Mouse (Mus musculus) retina, embryonic 14.5 days (tissue): ENCODE results near the gene Spaca6.
A peak's percentile ranks its signal among the peaks of the same experiment; 100 is the strongest.

ENCODE experiments used
- DNase-seq: peaks from one replicate; pipeline ENCODE4 v3.0.0-alpha.2; 2015; ENCODE audit warnings: low spot score

The Spaca6 gene

DNA sequence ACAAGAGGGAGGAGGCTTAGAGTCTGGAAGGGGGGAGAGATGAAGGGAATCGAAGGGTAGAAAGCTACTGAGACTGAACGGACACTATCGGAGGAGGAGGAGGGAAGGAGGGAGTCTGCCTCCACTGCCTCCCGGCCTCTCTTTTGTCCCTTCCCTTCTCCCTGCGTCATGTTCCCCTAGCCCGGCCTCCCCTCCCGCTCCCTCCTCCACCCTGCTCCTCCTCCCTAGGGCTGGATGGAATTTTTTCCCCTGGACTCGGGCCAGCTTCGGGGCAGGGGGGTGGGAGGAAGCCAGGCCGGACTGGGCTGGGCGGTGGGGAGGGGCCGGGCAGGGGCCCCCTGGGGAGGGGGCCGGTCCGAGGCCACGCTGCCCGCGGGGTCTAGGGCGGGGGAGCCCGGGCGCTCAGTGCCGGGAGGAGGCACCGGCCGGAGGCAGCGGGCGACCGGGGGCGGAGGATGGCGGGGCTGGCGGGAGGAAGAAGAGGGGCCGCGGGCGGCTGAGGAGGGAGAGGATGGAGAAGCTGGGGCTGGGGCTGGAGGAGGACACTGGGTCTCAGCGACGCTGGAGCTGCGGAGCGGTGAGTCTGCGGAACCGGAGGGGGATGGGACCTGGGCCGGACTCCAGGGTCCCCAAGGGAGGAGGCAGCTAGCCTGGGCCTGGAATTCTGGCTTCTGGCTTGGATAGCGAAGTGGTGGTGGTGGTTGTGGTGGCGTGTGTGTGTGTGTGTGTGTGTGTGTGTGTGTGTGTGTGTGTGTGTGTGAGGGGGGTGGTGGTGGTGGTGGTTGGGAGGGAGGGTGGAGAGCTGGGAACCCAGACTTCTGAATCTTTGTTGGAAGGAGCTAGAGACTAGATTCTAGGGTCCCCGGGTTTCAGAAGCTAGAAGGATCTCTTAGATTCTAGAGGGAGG lies at the start of gene Spaca6:
TSS of gene Spaca6 (plus strand) at position 408 of the 907 bp plus-strand sequence.
- peak; percentile 87 for DNase-seq

DNA sequence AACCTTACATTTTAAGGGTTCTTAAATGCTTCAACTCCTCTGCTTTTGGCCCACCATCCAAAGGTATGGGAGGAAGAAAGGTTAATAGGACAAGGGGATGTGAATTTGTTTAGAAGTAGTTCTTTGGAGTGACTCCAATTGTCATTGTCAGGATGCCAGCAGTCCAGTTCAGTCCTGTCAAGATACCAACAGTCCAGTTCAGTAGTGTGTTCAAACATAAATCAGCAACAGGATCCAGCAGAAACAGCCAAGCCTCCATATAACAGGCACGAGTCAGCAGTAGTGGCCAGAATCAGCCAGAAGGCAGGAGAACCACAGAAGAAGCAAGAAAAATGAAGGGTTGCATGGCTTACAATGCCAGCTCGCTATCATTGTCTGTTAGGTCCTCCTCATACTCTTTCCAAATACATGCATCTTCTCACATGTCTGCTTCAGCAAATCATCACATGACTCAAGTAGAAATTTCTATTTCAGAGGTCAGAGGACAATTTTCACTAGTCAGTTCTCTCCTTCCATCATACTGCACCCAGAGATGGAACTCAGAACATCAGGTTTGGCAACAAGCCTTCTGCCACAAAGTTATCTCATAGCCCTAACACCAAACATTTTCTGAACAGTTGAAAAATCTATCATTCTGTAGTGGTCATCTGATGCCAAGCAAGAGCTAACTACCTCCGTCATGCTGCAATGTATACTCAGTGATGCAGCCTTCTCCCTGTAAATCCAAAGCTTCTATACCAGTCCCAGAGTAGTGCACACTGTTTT lies 35.9 kb upstream of the Spaca6 start:
- DNase-seq: no peak

DNA sequence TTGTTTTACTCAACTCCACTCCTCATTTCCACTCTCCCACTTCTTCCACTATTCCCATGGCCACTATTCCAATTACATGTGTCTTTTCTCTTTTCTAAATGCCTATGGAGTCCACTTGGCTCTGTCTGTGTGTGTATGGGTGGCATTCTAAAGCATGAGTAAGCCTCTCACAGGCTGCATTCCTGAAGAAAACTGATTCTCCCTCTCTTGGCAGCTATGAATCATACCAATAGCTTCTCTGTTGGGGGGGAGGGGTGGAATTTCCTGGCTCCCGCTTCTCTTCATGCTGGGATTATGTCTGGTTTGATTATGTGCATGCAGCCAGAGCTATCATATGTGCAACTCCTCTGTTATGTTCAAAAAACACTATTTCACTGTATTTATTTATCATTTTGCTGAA lies 34.4 kb upstream of the Spaca6 start:
- DNase-seq: peak; percentile 42

DNA sequence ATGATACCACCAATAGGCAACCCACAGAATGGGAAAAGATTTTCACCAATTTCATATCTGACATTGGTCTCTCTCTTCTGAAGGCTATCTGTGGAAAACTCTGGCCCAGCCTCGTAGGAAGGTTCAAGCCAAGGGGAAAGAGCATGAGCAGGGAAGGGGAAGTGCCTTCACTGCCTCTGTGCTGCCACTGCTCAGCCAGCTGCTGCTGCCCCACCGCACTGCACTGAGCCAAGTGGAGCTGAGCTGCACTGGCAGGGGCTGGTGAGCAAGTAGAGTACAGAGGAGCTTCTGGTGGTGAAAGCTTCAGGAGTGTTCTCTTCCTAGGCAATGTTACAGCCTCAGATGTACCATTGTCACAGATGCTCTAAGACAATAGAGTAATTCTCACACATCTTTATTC lies 31.4 kb upstream of the Spaca6 start:
- no peak for DNase-seq

DNA sequence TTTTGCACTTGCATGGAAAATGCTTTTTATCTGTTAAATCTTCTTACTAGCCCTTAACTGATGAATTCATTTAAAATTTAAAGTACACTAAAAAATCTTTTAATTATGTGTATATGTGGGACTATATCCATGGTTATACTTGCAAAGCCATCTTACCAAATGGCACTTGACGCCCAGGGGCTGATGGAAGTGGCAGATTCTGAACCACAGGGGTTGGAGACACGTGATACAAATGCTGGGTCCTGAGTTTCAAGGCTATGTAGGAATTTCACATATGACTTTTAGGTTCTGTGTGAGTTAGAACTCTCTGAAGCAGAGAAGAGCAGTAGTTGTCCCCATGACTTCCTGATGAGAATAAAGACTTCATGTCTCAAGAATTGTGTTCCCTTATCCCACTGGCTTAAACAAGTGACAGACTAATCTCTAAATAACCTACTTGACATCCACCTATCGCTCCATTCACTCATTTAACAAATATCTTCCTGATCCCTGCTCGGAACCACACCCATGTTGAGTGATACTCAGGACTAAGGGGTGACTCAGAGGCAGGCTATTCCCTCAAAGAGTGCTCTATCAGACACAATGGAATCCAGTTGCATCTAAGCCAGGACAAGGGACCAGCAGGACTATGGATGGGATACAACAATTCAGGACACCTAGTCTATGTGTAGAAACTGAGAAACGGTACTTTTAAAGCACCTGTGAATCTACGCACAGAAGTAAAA lies 3.2 kb upstream of the Spaca6 start:
- no peak for DNase-seq

DNA sequence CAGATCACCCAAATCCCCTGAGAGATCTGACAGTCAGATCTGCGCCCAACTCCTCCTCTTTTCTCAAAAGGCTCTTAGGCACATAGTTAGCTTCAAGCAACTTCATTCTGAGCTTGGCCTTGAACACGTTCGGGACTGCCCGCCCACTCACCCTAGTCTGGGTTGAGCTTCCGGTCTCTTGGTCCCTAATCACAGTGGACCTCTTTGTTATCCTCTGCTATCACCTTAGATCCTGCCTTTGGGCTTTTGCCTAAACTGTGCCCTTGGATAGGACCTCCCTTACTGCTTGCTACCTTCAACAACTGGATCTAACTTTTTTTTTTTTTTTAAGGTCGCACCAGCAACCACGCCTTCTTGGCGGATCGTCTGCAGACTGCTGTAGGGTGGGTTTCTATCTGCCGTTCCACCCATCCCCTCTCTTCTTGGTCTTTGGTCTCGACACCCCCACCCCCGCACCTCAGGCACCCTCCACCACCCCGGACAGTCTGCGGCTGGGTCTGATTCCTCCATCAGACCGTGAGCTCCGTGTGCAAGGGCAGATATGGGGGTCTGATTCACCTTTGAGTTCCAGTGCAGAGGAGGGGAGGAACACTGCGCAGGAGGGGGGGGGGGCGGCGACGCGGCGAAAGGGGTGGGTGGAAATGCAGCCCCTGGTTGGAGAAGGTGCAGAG lies 902 bp upstream of the Spaca6 start:
- DNase-seq: peak; percentile 56

DNA sequence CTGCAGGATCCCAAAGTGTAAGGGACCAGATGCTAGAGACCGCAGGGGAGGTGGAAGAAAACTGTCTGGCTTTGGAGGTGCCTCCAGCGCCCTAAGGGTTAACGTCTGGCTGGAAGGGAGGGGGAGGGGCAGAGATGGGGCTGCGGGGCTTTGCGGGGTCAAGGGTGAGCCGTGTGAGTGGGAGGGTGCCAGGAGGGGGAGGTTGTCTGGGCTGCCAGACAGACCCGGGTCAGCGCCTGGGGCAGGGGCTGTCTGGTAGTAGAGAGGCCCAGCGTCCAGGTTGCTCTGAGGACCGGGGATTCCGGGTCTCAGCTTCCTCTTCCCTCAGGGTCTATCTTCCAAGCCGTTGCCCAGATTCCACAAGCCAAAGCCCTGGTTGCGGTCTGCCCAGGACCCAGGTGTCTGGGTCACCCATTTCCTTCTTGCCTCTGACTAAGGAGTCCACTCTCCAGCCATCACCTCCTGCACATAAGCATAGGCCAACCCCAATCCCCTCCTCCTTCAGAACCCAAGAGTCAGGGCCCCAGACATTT lies 766 bp downstream of the Spaca6 start:
- DNase-seq: peak; percentile 88

DNA sequence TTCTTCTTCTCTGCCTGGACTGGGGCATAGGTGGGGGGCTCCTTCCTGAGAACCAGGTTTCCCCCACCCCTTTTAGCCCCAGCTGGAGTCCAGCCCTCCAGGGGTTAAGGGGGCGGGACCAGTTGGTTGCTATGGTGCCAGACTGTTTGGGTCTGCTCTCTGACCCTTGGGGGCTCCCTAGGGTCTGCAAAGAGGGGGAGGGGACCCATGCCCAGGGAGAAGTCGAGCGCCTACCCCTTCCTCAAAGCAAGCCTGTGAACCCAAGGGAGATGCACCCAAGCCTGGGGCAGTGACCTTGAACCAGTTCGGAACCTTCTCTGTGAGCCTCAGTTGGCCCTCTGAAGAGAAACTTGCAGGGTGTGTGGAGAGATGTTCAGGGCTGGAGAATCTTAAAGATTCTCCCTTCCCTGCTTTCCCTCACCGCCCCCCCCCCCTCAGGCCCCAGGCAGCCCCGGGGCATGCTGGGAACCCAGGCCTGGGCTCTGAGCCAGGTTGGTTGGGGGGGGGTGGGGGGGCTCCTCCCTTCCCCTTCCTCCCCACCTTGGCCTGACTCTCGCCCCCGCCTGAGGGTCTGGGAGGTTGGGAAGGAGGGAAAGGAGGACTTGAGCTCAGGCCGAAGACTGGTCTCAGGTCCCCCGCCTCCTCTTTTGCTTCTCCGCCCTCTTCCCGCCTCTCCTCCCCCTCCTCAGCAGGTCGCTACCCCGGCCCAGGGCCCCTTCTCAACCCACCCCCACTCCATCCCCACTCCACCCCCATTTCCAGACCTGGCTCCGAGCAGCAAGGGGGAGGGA lies 1.4 kb downstream of the Spaca6 start:
- peak; percentile 81 for DNase-seq

DNA sequence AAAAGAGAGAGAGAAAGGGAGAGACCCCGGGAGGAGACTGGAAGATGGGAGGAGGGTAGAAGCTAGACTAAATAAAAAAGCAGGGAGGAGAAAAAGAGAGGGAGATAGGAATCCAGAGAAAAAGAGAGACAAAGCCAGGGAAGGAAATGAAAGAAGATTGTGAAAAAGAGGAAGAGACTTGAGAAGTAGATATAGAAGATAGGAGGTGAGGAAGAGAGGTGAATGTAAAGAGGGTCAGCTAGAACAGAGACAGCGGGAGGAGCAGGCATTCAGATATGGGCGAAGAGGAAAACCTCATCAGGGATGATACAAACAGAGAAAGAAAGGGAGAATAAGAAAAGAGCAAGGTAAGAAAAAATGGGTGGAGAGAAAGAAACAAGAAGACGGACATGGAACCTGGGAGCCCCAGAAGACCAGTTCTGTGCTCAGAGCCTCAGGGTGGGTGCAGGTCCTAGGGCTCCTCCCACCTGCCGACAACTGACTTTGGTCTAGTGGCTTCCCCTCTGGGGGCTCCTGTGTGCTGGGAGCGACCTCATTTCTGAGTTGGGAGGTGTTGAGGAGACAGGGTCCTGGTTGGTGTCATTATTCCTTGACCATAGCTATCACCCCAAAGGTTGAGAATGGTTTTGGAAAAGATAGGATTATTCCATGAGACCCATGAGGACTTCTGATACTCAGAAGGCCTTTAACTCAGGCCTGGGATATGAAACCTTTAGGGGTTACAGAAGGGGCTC lies 2.3 kb downstream of the Spaca6 start:
- DNase-seq: peak; percentile 24

DNA sequence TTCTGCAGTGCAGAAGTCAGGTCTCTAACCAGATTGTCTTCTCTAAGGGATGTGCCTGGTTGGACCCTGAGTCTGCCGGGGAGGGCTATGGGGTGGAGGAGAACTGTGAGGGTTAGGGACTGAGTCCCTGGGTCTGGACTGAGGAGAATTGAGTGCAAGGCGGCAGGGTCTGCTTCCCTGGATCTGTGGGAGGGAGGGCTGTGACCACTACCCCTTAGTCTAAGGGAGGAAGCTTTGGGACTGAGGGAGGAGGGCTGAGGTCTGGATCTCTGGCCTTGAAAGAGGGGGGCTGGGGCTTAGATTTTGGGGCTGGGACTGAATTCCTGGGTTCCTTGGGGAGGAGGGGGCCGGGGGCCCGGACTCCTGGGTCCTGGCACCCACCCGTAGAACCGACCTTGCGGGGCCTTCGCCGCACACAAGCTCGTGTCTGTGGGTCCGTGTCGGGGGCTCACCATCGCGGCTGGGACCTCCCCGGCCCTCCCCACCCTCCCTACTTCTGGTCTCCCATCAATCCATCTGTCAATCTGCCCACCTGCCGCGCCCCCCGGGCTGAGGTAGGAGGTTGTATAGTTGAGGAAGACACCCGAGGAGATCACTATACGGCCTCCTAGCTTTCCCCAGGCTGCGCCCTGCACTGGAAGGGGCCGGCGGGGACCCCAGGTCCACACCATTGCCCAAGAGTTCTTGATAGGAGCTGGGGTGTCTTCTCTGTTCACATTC lies 3.0 kb downstream of the Spaca6 start:
- no peak for DNase-seq

DNA sequence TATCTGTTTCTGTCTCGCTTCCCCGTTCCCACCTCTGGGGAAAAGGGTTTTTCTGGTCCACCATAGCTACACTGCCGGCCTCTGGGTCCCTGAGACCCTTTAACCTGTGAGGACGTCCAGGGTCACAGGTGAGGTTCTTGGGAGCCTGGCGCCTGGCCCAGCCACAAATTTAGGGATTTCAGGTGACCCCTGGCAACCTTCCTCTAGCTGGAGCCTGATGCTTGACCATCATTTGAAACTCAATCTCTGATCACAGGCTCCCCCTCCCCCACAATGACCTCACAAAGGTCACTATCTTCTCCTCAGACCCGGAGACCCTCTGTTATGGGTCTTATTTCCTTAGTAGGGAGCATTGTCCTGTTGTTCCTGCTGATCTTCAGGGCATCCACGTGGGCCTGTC lies 3.8 kb downstream of the Spaca6 start:
- DNase-seq: no peak

DNA sequence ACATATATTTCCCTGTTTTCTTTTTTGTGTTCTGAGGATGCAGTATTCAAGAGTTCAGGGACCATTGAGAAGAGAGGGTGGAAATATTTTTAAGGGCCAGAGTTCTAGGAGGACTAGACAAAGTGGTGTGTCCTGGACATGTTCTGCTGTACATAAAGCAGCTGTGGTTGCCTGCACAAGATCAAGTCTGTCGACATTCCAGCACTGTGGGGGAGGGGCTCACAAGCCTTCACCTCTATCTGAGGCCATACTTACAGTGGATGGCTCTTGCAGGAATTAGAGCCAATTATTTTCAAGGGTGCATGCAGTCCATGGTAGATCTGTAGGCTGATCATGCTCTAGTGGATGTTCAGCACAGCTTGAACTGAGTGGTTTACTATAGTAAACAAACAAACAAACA lies 7.9 kb downstream of the Spaca6 start:
- DNase-seq: no peak

DNA sequence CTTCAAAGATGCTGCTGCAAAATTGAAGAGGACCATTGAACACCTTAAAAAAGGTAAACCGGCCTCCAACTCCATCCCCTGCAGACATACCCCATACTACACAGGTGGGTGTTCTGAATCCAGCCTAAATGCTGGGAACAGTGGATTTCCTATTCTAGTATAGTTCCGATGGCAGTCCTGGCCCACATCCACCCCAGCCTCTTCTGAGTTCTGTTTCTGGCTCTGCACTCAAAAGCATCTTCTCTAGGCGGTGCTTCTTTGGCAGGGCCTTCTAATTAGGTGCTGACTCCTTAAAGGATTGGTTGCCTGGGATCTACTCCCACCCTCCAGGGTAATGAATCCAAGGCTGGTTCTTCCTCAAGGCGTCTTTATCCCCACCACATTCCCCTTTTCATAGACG lies 9.1 kb downstream of the Spaca6 start:
- no peak for DNase-seq

DNA sequence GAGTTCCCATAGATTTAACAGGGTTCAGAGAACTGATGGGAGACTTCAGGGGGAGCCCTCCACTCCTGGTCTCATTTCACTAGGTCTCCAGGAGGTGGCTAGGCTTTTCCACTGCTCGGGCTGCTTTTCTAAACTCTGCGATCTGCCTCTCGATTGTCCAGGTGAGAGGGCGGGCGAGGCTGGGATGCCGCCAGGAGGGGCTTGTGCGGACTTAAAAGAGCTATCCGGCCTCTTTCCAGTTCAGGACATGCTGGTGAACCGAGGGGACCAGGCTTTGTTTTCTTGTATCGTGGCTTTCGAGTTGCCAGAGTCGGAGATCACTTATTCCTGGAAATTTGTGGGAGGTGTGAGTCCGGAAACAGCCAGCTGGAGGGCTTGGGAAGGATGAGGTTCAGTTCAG lies 10.5 kb downstream of the Spaca6 start:
- DNase-seq: no peak

DNA sequence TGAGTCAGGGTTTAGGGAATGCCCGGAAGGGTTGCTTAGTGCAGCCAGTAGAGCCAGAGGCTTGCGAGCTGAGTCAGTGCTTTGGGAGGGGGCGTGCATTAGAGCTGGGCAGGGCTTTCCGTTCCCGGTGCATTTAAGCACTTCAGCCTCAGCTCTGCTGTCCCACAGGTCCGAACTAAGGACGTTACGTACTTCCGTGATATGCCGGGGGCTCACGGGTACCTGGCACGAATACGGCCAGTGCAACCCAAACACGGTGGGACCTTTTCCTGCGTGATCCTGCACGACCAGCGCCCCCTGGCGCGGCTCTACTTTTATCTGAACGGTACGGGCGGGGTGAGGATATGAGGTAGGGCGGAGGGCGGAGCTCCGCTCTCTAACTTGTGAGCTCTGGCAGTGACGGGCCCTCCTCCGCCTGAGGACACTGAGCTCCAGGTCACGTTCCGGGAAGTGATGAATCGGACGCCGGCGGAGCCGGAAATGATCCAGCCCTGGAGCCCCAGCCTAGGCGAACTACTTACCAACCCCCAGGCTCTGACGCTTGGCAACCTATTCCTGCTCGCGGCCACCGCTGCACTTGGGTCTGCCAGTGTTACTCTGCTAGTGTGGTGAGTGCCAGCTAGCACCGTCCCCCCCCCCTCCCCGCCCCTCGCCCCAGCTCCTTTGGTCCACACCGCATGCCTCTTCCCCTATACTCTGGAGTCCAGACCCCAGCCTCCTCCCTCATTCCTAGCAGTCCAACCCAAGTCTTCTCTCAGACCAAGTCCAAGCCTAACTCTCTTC lies 11.2 kb downstream of the Spaca6 start:
- DNase-seq: peak; percentile 90

DNA sequence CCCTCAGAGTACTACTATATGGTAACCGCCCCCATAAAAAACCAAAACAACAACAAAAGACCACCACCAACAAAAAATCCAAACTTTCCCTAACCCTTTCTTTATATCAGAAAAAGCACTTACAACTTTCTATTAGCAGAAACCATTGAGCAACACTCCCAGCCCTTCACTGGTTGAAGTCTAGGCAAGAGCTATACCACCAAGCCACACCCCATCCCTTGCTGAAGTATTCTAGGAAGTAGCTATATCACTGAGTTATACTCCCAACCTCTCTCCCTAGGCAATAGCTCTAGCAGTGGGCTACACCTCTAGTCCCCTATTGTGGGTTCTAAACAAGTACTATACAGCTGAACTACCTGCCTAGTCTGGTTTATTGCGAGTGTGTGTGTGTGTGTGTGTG lies 12.3 kb downstream of the Spaca6 start:
- DNase-seq: no peak

DNA sequence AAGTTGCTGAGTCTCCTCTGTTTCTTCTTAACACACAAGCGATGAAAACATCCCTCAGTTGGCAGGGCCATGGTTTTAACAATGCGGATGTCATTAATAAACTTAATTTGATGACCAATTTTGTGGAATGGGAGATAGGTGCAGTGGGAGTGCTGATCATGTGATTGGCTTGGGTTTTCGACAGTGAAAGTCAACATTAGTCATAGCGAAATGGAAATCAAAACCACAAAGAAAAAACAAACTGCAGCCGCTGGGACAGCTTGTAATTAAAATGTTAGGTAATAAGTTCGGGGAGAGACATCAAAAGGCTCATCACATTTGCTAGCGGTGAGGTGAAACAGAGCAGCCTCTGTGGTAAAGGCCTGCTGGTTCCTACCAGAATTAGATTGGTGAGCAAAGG lies 13.8 kb downstream of the Spaca6 start:
- no peak for DNase-seq

DNA sequence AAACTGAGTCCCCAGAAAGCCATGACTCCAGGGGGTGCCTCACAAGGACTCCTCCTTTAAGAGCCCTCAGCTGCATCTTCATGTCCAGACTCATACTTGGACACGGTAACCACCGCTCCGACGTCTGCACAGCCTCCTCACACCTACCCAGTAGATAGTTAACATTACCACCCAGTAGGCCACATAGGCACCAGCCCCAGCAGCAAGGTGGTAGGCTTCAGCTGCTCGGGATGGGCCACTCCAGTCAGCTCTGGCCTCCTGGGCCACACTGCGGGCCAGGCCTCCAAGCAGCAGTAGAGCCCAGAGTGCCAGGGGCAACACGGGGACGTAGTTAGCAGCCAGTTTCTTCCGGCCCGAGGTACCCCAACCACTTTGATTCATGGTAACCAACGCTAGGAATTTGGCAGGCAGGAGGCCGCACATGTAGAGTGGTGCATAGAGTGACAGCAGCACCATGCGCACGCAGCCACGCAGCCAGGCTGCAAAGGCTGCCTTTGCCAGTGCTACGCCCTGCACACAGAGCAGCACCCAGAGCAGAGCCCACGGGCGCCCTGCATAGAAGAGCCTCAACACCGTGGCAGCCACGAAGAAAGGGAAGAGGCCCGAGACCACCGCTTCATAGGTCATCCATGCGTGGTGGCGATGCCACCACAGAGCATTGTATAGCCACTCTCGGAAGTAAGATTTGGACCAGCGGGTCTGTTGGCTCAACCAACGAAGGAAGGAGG lies 16.7 kb downstream of the Spaca6 start:
- no peak for DNase-seq
